Mouse (Mus musculus): Measurements from ENCODE around the gene Kcnk5. TPM values are rescaled to one million over a fixed set of nuclear protein-coding genes. Genes with fewer than 3 reads are reported as not detected.

The Kcnk5 gene
- polyA plus RNA-seq, 1 experiment from 2014 or later = 7.1 TPM

Other genes with a start within 250 kb of the Kcnk5 start
- gene Gng2, start 204.2 kb downstream of the Kcnk5 start, polyA plus RNA-seq (2016; fragmentation: Nextera tagmentation; extraction: Ambion mirVana) = 33.9 and 61.6 TPM in 2 replicates
- gene Saysd1, start 43.3 kb downstream of the Kcnk5 start, polyA plus RNA-seq (2016; fragmentation: Nextera tagmentation; extraction: Ambion mirVana) = 7.8 and 10.5 TPM in 2 replicates
- 0.65 TPM in 1 of 2 replicates, not detected in the other for gene Kcnk16, start 87.4 kb upstream of the Kcnk5 start, polyA plus RNA-seq (2016; fragmentation: Nextera tagmentation; extraction: Ambion mirVana)
- gene Nudt13, start 112.9 kb upstream of the Kcnk5 start, polyA plus RNA-seq (2016; fragmentation: Nextera tagmentation; extraction: Ambion mirVana) = 12.4 and 13.1 TPM in 2 replicates
- 47.7 and 58.8 TPM in 2 replicates for gene Ecd, start 166.3 kb upstream of the Kcnk5 start, polyA plus RNA-seq (2016; fragmentation: Nextera tagmentation; extraction: Ambion mirVana)
- gene Fam149b, start 166.4 kb upstream of the Kcnk5 start, polyA plus RNA-seq (2016; fragmentation: Nextera tagmentation; extraction: Ambion mirVana) = 26.5 and 38.4 TPM in 2 replicates
- gene Dnajc9, start 207.1 kb upstream of the Kcnk5 start, polyA plus RNA-seq (2016; fragmentation: Nextera tagmentation; extraction: Ambion mirVana) = 128 and 179 TPM in 2 replicates
- gene Mrps16, start 211.8 kb upstream of the Kcnk5 start, polyA plus RNA-seq (2016; fragmentation: Nextera tagmentation; extraction: Ambion mirVana) = 95.0 and 108 TPM in 2 replicates